12 mouse cellular contexts compared by ENCODE assay signal in genomic region chr11:74720668-74721067, GRCm38 (mm10). TPM values are rescaled to one million over a fixed set of nuclear protein-coding genes. Genes with fewer than 3 reads are reported as not detected.
DNase-seq lines count a peak whose midpoint lies in the region; ATAC-seq and TF ChIP-seq lines count a peak whose summit lies in the region.
"Had no signal": no experiment of that assay in that cellular context is flagged by ENCODE, and none has a peak within 500 bp of the region (broad histone marks: within the 10 kb centered on the region; RNA-seq: fewer than 3 reads in every experiment).

No protein-coding gene starts in this region.

- peaks cover 15% of the 10 kb centered on the region for H3K4me1 ChIP-seq in intestine, embryonic 14.5 days (replicated peaks; ENCODE audit: control insufficient read depth, insufficient read depth, low read length)
- peaks cover 4% of the 10 kb centered on the region; the same call in 1 of the 2 replicates for H3K4me1 ChIP-seq in intestine, embryonic 15.5 days (replicated peaks)
- peaks cover 1 to 19% of the 10 kb centered on the region in 2 experiments; a peak in 3 of 4 replicates for H3K4me1 ChIP-seq in ES-E14 (ENCODE audit: control insufficient read depth in 2 of 2, insufficient read depth in 2 of 2, low read length in 2 of 2, poor library complexity in 1 of 2)
- peaks cover 25% of the 10 kb centered on the region; the same call in 1 of the 2 replicates for H3K4me1 ChIP-seq in embryonic facial prominence, embryonic 15.5 days
- peaks cover 33% of the 10 kb centered on the region for H3K4me1 ChIP-seq in liver, postnatal 0 days (ENCODE audit: insufficient read depth)

- H3K4me2 ChIP-seq in intestine, embryonic 14.5 days (ENCODE audit: low read length), result peak overlapping the region; percentile 20
- H3K4me2 ChIP-seq in intestine, embryonic 15.5 days (replicated peaks), result no peak overlapping the region
- 0 out of 2 replicates have a peak overlapping the region, but pooled peaks have one; percentile 17 for H3K4me2 ChIP-seq in embryonic facial prominence, embryonic 15.5 days (replicated peaks)
- peak overlapping the region; percentile 60 for H3K4me2 ChIP-seq in liver, postnatal 0 days (ENCODE audit: low read depth, low read length)

- no peaks in the 10 kb centered on the region for H3K9me3 ChIP-seq in intestine, embryonic 14.5 days (ENCODE audit: control insufficient read depth, low read length)
- H3K9me3 ChIP-seq in intestine, embryonic 15.5 days, result no peaks in the 10 kb centered on the region
- H3K9me3 ChIP-seq in ES-E14 (ENCODE audit: control insufficient read depth, insufficient read depth, low read depth, low read length), result no peaks in the 10 kb centered on the region
- no peaks in the 10 kb centered on the region for H3K9me3 ChIP-seq in embryonic facial prominence, embryonic 15.5 days (replicated peaks)
- no peaks in the 10 kb centered on the region for H3K9me3 ChIP-seq in liver, postnatal 0 days (ENCODE audit: low read length)

- in situ Hi-C loops in ES-E14 (cut with MboI; ENCODE audit: low sequenced_read_pairs in 2 of 2, unreplicated experiment in 2 of 2), result no loop called here

- no peak for ATAC-seq in intestine, embryonic 14.5 days (replicated peaks; ENCODE audit: low FRiP score, low TSS enrichment, low read depth)
- no peak for ATAC-seq in intestine, embryonic 15.5 days
- ATAC-seq in embryonic facial prominence, embryonic 15.5 days (ENCODE audit: insufficient number of reproducible peaks, low FRiP score, low TSS enrichment, low read depth), result no peak
- ATAC-seq in liver, postnatal 0 days, result no peak
- ATAC-seq in cerebellum, adult (ENCODE audit: insufficient number of reproducible peaks, low FRiP score, low TSS enrichment), result no peak
- ATAC-seq: lung, postnatal 0 days; Patski had no signal

- no peak for DNase-seq in intestine, embryonic 14.5 days (ENCODE audit: low spot score)
- DNase-seq in ES-E14 (ENCODE audit: low read depth, low spot score), result peak; percentile 30
- DNase-seq in liver, postnatal 0 days, result no peak
- DNase-seq in adrenal gland, adult 8-10 months, result no peak
- no peak for DNase-seq in embryo, embryonic 10 days (ENCODE audit: low spot score)
- DNase-seq: embryo, embryonic 11 days; gastrocnemius, postnatal 25 days had no signal

- H3K4me3 ChIP-seq in intestine, embryonic 14.5 days (ENCODE audit: low read depth, low read length), result no peak overlapping the region
- H3K4me3 ChIP-seq in intestine, embryonic 15.5 days (replicated peaks), result no peak overlapping the region
- peak overlapping the region; percentile 3 to 15; a peak in 1 of 4 replicates for H3K4me3 ChIP-seq in ES-E14 (ENCODE audit: insufficient read depth in 1 of 2, low read depth in 1 of 2, low read length in 2 of 2, poor library complexity in 1 of 2, severe bottlenecking in 1 of 2)
- H3K4me3 ChIP-seq in embryonic facial prominence, embryonic 15.5 days (replicated peaks), result no peak overlapping the region
- H3K4me3 ChIP-seq in liver, postnatal 0 days (ENCODE audit: low read depth, low read length), result no peak overlapping the region

- no peak overlapping the region for H3K9ac ChIP-seq in intestine, embryonic 14.5 days (ENCODE audit: low read length)
- H3K9ac ChIP-seq in intestine, embryonic 15.5 days, result no peak overlapping the region
- H3K9ac ChIP-seq in ES-E14 (ENCODE audit: insufficient read depth, low read depth, low read length, poor library complexity, severe bottlenecking), result 0 out of 2 replicates have a peak overlapping the region, but pooled peaks have one; percentile 2
- H3K9ac ChIP-seq in embryonic facial prominence, embryonic 15.5 days, result no peak overlapping the region
- 0 out of 2 replicates have a peak overlapping the region, but pooled peaks have one; percentile 17 for H3K9ac ChIP-seq in liver, postnatal 0 days (replicated peaks)

- H3K27me3 ChIP-seq in intestine, embryonic 14.5 days (replicated peaks; ENCODE audit: control insufficient read depth, insufficient read depth, low read length), result no peaks in the 10 kb centered on the region
- no peaks in the 10 kb centered on the region for H3K27me3 ChIP-seq in intestine, embryonic 15.5 days (replicated peaks)
- H3K27me3 ChIP-seq in embryonic facial prominence, embryonic 15.5 days, result no peaks in the 10 kb centered on the region
- H3K27me3 ChIP-seq in liver, postnatal 0 days (ENCODE audit: insufficient read depth, low read length), result no peaks in the 10 kb centered on the region
- H3K27me3 ChIP-seq: Patski had no signal

- no peak for TF ChIP-seq CTCF in liver, postnatal 0 days (IDR thresholded peaks at IDR 0.05; ENCODE audit: low read depth)

- no peaks in the 10 kb centered on the region for H3K36me3 ChIP-seq in intestine, embryonic 14.5 days (ENCODE audit: control insufficient read depth, insufficient read depth, low read length)
- H3K36me3 ChIP-seq in intestine, embryonic 15.5 days, result no peaks in the 10 kb centered on the region
- H3K36me3 ChIP-seq in ES-E14 (ENCODE audit: control insufficient read depth, insufficient read depth, low read length, poor library complexity, severe bottlenecking), result no peaks in the 10 kb centered on the region
- H3K36me3 ChIP-seq in embryonic facial prominence, embryonic 15.5 days, result no peaks in the 10 kb centered on the region
- H3K36me3 ChIP-seq in liver, postnatal 0 days (replicated peaks; ENCODE audit: insufficient read depth, low read length), result no peaks in the 10 kb centered on the region

- no peak overlapping the region for H3K27ac ChIP-seq in intestine, embryonic 14.5 days (ENCODE audit: low read depth)
- no peak overlapping the region for H3K27ac ChIP-seq in intestine, embryonic 15.5 days
- peak overlapping the region; percentile 40; the same call in 1 of the 2 replicates for H3K27ac ChIP-seq in ES-E14 (ENCODE audit: insufficient read depth, low read depth, low read length, poor library complexity, severe bottlenecking)
- H3K27ac ChIP-seq in embryonic facial prominence, embryonic 15.5 days (replicated peaks), result no peak overlapping the region
- no peak overlapping the region for H3K27ac ChIP-seq in liver, postnatal 0 days (ENCODE audit: low read depth)

- 50% methylated on average over 1 of the region's 1 CpGs for WGBS in intestine, embryonic 14.5 days
- 59% methylated on average over 1 of the region's 1 CpGs for WGBS in intestine, embryonic 15.5 days
- 41% methylated on average over 1 of the region's 1 CpGs for WGBS in embryonic facial prominence, embryonic 15.5 days
- WGBS in liver, postnatal 0 days (ENCODE audit: insufficient replicate concordance), result 53% methylated on average over 1 of the region's 1 CpGs

- no peak for TF ChIP-seq EP300 in liver, postnatal 0 days (IDR thresholded peaks at IDR 0.05; ENCODE audit: low read depth)

TF ChIP-seq in ES-E14, 5 proteins besides CTCF, POLR2A, EP300 and RAD21:
- TF ChIP-seq HCFC1 (IDR thresholded peaks at IDR 0.05; ENCODE audit: borderline replicate concordance, insufficient read depth, low read length) (no peak), ZNF384 (IDR thresholded peaks at IDR 0.05; ENCODE audit: low read depth, low read length) (no peak), CHD2 (IDR thresholded peaks at IDR 0.05; ENCODE audit: low read depth, low read length) (peak; percentile 34; the same call in 1 of the 2 replicates), ZC3H11A (IDR thresholded peaks at IDR 0.05; ENCODE audit: borderline replicate concordance, low read depth, low read length) (no peak), MAFK (IDR thresholded peaks at IDR 0.05; ENCODE audit: insufficient read depth, low read depth, low read length) (no peak)

RNA-seq across cellular contexts. Expression of gene Pafah1b1, which starts 3.8 kb away (rescaled TPM):
- polyA plus RNA-seq in intestine, embryonic 14.5 days (2014; fragmentation: Nextera tagmentation; extraction: Ambion mirVana), result 58.7 and 61.8 TPM in 2 replicates
- 40.0 and 55.8 TPM in 2 replicates for polyA plus RNA-seq in intestine, embryonic 15.5 days (2015; fragmentation: Nextera tagmentation; extraction: Ambion mirVana)
- 41.8 and 64.6 TPM in 2 replicates for total RNA-seq in ES-E14 (2012; rRNA removed)
- 44.0 and 44.5 TPM in 2 replicates for polyA plus RNA-seq in embryonic facial prominence, embryonic 15.5 days (2015; fragmentation: Nextera tagmentation; extraction: Ambion mirVana)
- polyA plus RNA-seq in liver, postnatal 0 days (2015; fragmentation: Nextera tagmentation; extraction: Ambion mirVana), result 24.1 and 30.1 TPM in 2 replicates
- total RNA-seq in adrenal gland, adult 8-10 months (2022), result 100 to 1,000 TPM; 124 to 194 (median 185) TPM

RNA-seq across cellular contexts. Expression of gene Mettl16, which starts 50.0 kb away (rescaled TPM):
- polyA plus RNA-seq in intestine, embryonic 14.5 days (2014; fragmentation: Nextera tagmentation; extraction: Ambion mirVana), result 31.9 and 36.4 TPM in 2 replicates
- polyA plus RNA-seq in intestine, embryonic 15.5 days (2015; fragmentation: Nextera tagmentation; extraction: Ambion mirVana), result 43.0 and 45.8 TPM in 2 replicates
- total RNA-seq in ES-E14 (2012; rRNA removed), result 52.5 and 72.7 TPM in 2 replicates
- polyA plus RNA-seq in embryonic facial prominence, embryonic 15.5 days (2015; fragmentation: Nextera tagmentation; extraction: Ambion mirVana), result 45.8 and 48.9 TPM in 2 replicates
- polyA plus RNA-seq in liver, postnatal 0 days (2015; fragmentation: Nextera tagmentation; extraction: Ambion mirVana), result 7.2 and 8.4 TPM in 2 replicates
- total RNA-seq in adrenal gland, adult 8-10 months (2022), result 10 to 100 TPM; 31.9 to 36.6 (median 33.9) TPM

Comparison
In these comparisons a context has a peak if more than half of its experiments do, and no peak if none do; other contexts are left out.
1. H3K4me3 ChIP-seq: peak in ES-E14 (2 of 2); none in intestine, embryonic 14.5 days (single experiment), intestine, embryonic 15.5 days (single experiment), embryonic facial prominence, embryonic 15.5 days (single experiment) and liver, postnatal 0 days (single experiment).
2. H3K9ac ChIP-seq: peak in ES-E14 (single experiment) and liver, postnatal 0 days (single experiment); none in intestine, embryonic 14.5 days (single experiment), intestine, embryonic 15.5 days (single experiment) and embryonic facial prominence, embryonic 15.5 days (single experiment).